Mouse (Mus musculus) liver, postnatal 0 days (tissue): ENCODE data around the gene Usp6nl.

ENCODE experiments used
- CTCF ChIP-seq: sonication (generic); IDR thresholded peaks from 2 replicates; pipeline ENCODE4 v1.5.1; 2016; ENCODE audit warnings: antibody characterized with exemption, low read depth
- EP300 ChIP-seq: IDR thresholded peaks from 2 replicates; pipeline ENCODE4 v1.6.1; 2016; ENCODE audit warnings: antibody characterized with exemption, low read depth, mild to moderate bottlenecking

DNA sequence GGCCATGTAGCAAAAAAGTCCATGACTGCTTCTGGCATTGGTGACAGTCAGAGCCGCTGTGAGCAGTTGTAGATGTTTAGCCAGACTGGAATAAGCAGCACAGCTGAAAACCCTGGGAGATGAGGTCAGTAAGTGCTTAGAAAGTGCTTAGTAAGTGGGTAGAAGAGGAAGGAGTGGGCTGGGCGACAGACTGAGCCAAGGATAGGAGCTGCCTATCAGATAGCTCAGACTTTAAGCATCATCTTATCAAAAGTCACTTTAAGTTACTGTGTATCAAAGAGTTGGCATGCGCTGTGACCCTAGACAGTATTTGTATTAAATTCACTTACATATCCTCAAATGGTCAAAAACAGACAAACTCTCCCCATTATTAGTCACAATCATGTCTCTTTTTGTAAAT lies 37.7 kb upstream of the Usp6nl start:
- TF ChIP-seq CTCF (no peak), EP300 (peak; percentile 77)
